Mouse (Mus musculus) thymus, postnatal 0 days (tissue): ENCODE measurements around the gene Gpr18. TPM values are rescaled to one million over a fixed set of nuclear protein-coding genes. Genes with fewer than 3 reads are reported as not detected.
A peak's percentile ranks its signal among the peaks of the same experiment; 100 is the strongest.

Experiments used
- DNase-seq: peaks from one replicate; pipeline ENCODE4 v3.0.0-alpha.2; 2015; ENCODE audit warnings: low spot score
- polyA plus RNA-seq: library from polyadenylated mRNA; unstranded; fragments of >200 nt; fragmentation: Nextera tagmentation; extraction: Ambion mirVana; gene quantifications from 2 replicates; pipeline ENCODE4 v1.2.1, GENCODE M21; 2015

Gpr18 gene
- polyA plus RNA-seq, result 5.5 and 6.3 TPM in 2 replicates

DNA sequence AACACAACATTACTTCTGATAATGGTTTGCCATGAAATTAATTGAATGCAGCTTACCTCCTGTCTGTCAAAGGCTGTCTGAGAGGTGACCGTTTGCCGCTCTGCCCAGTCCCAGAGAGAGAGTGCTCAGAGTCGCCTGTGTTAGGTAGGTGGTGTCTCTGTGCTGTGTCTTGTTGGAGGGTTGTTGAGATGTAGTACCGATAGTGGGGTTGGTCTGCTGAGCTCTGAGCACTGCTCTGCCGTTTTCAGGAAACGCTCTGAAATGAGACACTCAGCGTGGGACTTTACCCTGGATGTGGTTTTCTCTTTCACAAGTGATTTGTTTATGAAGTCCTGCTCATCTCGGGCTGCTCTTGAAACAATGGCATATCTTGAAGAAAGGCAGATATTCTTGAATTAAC is at the start of gene Gpr18:
TSS of gene Gpr18 (minus strand) at position 161 of the 400 bp plus-strand sequence.
- peak; percentile 76 for DNase-seq

- peak; percentile 64 for DNase-seq
Measured at GRCm38 (mm10) chr14:121964990-121965389, 49.4 kb upstream of the Gpr18 start, which contains the start of gene Gpr183. Gene Gpr183, minus strand, starts transcription at chr14:121965195.

- DNase-seq, result no peak
Measured at GRCm38 (mm10) chr14:121963942-121964335, 48.4 kb upstream of the Gpr18 start.

- no peak for DNase-seq
Measured at GRCm38 (mm10) chr14:121963251-121963941, 47.8 kb upstream of the Gpr18 start.

DNA sequence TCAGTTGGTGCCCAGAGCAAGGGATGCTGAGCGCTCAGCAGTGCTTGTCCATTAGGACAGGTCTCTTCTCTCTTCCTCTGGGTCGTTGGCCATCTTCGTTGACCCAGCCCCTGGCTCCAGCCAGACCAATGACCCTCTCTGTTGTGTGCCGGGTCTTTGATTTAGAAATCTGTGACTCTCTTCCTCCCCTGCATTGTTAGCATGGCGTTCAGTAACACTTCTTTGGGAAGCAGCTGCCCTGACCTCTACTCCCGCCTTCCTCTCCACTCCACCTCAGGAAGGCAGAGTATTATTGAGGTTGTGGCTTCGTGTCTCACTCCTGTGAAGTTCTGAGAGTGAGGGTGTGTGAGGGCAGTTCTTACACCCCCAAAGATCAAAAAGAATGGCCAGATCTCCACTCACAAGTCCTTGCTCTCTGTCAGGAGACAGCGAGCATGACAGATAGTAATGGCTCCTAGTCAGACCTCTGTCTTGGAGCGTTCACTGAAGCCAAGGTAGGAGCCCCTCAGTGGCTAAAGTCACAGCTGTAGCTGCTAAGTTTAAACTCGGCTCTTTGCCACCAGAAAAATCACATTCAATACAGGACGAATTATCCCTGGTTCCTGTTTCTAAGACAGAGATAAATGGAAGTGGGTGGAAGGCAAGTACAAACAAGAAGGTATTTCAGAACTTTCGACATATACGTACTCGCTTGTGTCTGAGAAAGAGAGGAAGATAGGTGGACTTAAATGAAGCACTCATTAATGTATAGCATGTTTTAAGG is 46.7 kb upstream of the Gpr18 start:
- DNase-seq, result no peak

DNA sequence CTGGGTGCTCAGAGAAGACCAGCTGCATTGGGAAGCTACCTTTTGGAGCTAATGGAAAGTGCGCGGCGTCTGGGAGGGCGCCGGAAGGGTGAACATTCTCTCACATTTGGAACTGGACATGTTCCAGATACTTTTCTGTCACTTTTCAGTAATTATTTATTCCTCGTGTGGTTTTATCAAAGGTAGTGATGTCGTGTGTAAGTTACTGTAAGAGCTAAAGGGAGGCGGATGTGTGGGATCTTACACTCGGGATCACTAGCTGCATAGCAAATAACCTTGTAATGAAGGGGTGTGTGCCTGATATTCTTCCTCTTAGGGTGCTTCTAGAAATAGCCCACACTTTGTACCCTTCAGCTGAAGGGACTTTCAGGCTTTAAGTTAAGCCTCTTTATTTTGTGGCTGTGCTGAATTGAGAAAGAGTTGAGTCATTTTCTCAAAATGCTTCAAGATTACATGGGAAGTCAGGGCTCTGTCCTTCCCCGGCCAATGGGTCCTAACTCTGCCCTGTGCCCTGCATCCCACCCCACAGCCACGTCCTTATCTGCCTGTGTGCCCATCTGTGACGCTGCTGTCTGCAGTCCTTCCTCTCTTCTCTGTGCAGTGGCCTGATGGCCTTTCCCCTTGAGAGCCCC is 46.0 kb upstream of the Gpr18 start:
- DNase-seq, result no peak

- no peak for DNase-seq
Measured at GRCm38 (mm10) chr14:121960997-121961396, 45.4 kb upstream of the Gpr18 start.

GRCm38 (mm10) chr14:121960531-121960930 is 45.0 kb upstream of the Gpr18 start:
- no peak for DNase-seq

DNA sequence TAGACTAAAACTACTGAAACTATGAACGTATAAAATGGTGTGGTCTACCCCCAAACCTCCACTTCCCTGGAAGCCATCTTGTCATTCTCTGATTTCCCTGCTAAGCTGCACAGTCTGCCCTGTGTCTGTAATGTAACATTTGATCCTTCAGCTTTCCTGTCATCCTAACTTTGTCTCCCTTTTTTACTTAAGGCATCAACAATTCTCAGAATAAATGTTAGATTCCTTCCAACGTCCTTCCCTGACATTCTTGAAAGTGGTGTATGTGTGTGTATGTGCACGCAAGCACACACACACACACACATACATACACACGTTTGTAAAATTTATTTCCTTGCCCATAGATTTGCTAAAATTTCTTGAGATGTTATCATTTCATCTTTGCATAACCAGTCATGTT is 44.5 kb upstream of the Gpr18 start:
- no peak for DNase-seq

DNA sequence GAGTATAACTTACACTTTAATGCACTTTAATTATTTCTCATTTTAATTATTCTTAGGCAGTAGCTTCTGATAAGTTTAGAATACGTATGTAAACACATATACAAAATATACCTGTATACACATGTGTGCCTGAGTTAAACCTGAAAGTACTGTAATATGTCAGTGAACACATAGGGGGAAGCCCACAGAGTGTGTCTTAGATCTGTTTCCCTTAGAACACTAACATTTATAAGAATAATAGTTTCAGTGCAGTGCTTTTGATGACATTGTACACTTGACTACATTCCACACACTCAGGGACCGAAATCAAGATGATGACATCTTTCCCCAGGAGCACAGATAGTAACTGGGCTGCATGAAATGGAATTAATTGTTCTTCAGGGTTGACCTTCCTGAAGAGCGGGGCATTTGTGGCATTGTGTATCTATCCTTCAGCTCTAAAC is 44.0 kb upstream of the Gpr18 start:
- DNase-seq, result no peak

GRCm38 (mm10) chr14:121958751-121959537 is 43.4 kb upstream of the Gpr18 start:
- DNase-seq, result peak; percentile 47

GRCm38 (mm10) chr14:121958041-121958750 is 42.6 kb upstream of the Gpr18 start:
- DNase-seq, result no peak

DNA sequence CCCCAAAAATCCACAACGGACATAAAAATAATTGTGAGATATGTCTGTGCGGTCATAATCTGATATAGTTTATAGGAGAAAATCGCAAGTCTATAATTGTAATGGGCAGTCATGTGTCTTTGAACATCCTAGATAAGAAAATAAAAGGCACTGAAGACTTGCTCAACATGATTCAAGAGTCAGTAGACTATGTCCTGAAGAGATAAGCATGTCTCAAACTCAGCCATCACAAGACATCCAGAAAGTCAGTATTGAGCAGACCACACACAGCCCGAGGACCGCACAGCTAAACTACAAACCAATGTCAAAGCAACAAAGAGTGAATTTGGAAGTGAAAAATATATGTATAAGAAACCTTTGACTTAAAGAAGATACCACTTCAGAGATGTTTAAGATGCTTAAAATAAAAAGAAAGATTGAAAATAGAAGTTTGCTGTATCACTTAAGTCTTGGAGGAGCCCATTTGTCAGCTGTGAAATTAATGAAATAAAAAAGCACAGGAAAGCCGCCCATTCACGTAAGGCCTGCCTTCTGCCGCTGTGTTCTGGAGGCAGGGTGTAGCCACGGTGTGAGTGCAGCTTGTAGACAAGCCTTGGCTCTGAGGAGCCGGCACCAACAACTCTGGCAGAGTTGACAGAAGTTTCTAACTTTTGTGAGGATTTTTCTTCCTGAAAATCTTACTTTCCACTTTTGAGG is 41.7 kb upstream of the Gpr18 start:
- no peak for DNase-seq

- no peak for DNase-seq
Measured at GRCm38 (mm10) chr14:121956291-121956690, 40.7 kb upstream of the Gpr18 start.

- peak; percentile 73 for DNase-seq
Measured at GRCm38 (mm10) chr14:121955176-121955795, 39.7 kb upstream of the Gpr18 start.

DNA sequence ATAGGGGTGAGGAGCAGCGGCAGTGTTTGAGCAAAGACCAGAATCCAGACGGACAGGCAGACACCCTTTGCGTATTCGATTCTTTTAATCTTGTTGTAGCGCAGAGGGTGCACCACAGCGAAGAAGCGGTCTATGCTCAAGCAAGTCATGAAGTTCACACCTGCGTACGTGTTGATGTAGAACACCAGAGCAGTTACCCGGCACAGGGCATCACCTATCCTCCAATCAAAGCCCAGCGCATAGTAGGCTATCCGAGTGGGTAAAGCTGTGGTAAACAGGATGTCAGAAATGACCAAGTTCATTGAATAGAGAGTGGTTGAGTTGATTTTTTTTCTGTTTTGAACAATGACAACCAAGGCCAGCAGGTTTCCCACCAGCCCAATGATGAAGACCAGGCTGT is 39.0 kb upstream of the Gpr18 start:
- DNase-seq, result peak; percentile 54

- no peak for DNase-seq
Measured at GRCm38 (mm10) chr14:121954129-121954528, 38.5 kb upstream of the Gpr18 start.

DNA sequence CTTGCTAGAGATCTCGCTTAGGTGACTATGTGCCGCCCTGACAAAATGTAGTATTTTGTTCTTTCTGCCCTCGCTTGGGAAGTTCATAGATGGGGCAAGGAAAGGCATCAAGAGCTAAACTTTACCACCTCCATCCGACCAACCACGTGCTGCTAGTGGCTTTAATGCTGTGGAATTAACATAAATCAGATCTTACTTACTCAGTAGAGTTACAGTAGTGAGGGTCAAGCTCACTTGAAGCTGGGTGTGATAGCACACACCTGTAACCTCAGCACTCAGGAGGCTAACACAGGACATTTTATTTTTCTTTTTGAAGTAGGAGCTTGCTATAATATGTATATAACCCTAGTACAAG is 36.4 kb upstream of the Gpr18 start:
- no peak for DNase-seq

DNA sequence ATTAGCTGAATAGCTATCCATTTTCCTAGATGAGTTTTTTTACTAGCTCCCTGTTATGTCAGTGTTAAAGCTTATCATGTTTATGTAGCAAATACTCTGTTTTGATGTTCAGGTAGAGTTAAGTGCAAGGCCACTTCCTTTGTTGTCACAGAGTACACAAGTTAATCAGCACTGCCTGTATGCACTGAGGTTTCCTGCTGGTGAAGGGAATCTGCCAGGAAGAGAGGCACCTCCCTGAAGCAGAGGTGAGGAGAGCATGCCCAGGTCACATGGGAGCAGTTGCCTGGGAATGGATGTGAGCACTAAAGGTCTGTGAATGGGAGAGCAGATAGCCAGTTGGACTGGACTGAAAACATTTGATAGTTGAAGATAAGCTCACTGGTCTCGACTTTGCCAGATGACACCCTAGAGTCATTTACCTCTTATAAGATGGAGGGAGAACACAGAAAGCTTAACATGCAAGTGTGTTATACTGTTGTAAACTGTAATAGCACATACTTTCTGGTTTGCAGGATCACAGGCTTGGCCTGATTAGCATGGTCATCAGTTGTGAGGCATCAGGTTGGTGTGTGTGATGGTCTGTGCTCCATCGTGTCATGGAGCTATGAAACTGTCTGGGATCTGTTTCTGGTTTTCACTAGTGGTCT is 35.9 kb upstream of the Gpr18 start:
- DNase-seq, result no peak
